Mouse (Mus musculus): Measurements from ENCODE around the gene Smurf1. TPM values are rescaled to one million over a fixed set of nuclear protein-coding genes. Genes with fewer than 3 reads are reported as not detected.

Smurf1 gene
- total RNA-seq, 2 experiments from 2014 or later: 27.6 to 36.2 TPM

DNA sequence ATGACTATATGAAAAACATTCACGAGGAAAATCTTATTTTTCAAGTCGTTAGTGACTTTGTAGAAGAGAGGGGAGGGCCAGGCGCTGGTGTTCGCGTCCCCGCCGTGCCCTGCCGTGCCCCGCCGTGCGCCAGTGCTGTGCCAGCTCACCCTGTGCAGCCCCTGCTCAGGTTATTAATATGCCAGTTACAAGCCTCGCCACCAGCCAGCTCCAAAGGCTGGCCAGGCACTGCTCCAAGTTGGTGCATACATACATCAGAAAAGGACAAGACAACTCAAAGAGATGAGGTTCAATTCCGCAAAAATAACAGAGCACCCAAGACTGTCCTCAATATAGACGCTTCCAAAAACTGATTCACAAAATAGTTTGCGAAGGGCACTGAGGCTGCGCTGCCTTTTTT lies 51.7 kb downstream of the Smurf1 start:
- peak; percentile 52 to 59 for DNase-seq

GRCm38 (mm10) chr5:144913361-144913760 lies 52.3 kb downstream of the Smurf1 start:
- DNase-seq: no peak

DNA sequence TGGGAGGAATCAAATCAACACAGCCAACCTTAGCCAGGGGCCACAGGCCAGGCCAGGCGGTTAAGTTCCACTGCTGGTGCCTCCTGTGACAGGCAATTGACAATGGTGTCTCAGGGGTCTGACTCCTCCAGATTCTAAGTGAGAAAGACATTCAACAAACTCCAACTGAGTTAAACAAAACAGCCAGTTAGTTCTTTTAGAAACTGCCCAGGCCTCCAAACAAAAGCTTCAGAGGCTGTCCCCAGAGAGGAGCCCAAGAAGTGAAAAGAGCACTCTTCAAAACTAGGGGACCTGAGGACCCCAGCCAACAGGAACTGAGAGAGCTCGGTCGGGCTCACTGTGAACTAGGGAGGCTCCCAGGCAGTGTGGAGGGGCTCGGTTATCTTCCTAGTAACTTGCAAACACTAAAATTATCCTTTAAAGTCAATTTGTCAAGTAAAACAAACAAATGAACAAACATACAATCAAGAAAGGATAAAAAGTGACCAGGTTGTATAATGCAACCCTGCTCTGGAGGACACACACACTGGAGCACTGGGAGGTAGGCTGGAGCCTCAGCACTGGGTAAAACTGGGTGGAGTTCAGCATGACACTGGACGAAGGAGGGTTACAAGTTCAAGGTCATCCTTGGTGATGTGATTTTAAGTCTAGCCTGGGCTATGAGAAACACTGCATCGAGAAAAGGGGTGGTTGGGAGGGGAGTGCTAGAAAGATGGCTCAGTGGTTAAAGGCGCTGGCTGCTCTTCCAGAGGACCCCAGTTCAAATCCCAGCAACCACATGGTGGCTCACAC lies 52.9 kb downstream of the Smurf1 start:
- DNase-seq: no peak

GRCm38 (mm10) chr5:144909521-144909920 lies 56.1 kb downstream of the Smurf1 start:
- no peak for DNase-seq

DNA sequence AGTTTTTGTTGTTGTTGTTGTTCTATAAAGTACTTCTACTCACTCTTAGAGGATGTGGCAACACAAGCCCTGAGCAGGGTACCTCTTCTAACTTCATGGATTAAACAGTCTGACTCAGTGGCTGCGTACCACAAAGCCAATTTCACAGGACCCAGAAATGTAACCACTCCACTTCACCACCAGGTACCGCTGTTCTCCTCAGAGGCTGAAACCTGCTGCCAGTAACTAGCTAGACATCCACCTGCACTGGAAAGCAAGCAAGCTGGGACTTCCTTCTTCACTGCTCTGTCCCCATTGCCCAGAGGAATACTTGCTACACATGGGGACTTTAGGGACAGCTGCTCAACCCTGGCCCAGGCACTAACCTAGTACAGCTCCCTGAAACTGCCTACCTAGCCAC lies 58.1 kb downstream of the Smurf1 start:
- no peak for DNase-seq

DNA sequence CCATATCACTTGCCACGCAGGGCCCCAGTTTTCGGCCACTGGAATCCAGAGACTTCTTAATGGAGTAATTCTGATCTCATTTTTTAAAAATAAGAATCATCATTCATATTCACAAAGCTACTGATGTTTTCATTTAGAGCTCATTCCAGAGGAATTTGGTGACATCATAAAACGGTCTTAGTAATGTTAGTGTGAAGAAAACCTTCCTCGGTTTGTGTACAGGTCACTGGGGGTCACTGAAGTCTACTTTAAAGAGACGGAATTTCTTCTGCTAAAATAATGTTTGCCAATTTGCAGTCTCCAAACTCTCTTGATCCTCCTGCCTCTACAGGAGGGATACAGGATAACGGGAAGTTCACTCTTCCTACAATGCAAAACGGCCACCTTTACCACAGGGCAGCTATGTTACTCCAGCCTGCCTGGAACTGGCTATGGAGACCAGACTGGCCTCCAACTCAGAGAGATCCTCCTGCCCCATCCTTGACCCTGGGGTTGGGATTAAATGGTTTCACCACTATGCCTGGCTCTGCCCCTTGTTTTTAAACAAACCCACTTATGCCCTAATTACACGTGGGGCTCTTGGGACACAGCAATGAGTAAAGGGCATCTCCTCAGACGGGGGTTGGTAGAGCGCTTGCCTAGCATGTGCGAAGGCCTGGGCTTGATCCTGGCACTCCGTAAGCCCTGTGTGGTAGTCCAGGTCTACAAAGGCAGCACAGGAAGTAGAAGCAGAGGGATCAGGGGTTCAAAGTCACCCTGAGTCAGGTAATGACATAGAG lies 61.1 kb downstream of the Smurf1 start:
- DNase-seq: no peak

DNA sequence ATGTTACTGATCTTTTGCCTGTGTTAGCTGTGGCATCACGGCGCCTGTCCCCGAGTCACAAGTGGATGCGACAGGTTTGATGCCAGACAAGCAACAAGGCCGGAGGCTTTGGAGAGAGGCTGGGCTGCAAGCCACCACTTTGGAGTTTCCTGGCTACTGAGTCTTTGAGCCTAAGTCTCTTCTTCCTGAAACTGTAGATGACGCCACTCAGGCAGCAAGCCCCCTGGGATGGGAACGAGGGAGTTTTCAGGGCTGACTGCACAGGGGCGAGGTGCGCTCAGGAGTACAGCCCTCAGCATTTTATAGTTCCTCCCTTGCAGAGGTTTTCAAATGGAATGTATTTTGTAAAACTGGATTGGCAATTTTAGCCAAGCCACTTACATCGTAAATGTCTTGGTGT lies 63.9 kb downstream of the Smurf1 start:
- no peak for DNase-seq

- DNase-seq: no peak
Measured at GRCm38 (mm10) chr5:144901035-144901434, 64.6 kb downstream of the Smurf1 start.

GRCm38 (mm10) chr5:144898448-144899052 lies 67.1 kb downstream of the Smurf1 start:
- DNase-seq: peak; percentile 49 to 78

DNA sequence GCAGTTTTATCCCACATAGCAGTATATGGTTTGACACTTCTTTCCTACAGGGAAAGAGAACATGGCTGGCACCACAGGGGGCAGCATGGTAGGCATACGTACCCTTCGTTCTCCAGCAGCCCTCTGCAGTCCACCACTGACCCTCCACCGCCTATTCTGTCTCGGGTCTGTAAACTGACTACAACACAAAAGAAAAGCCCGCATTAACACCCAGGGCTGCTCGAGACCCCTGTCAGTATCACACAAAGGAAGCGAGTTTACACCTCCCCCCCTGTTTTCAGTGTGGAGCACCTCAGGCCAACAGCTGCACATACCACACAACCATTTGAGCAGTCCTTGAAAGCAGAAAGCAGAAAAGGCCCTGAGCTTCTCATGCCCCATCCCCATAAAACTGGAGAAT lies 67.8 kb downstream of the Smurf1 start:
- no peak for DNase-seq

DNA sequence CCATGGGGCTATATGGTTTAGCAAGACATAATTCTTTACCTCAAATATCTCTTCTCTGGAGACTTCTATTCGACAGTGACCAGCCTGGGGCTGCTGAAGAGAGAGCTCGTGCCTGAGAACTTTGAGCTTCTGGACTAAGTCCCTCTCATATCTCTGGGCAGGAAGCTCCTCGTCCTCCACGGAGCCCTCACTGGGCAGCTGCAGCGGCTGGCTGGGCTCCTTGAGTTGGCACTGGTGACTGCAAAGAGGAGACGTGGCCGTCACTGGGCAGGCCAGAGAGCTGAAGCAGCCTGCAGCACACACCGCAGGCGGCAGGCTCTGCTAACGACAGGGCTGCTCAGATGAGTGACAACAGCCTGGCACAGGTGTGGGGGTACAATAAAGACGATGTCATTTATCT lies 74.4 kb downstream of the Smurf1 start:
- DNase-seq: peak in 1 of 2 experiments; percentile 37

DNA sequence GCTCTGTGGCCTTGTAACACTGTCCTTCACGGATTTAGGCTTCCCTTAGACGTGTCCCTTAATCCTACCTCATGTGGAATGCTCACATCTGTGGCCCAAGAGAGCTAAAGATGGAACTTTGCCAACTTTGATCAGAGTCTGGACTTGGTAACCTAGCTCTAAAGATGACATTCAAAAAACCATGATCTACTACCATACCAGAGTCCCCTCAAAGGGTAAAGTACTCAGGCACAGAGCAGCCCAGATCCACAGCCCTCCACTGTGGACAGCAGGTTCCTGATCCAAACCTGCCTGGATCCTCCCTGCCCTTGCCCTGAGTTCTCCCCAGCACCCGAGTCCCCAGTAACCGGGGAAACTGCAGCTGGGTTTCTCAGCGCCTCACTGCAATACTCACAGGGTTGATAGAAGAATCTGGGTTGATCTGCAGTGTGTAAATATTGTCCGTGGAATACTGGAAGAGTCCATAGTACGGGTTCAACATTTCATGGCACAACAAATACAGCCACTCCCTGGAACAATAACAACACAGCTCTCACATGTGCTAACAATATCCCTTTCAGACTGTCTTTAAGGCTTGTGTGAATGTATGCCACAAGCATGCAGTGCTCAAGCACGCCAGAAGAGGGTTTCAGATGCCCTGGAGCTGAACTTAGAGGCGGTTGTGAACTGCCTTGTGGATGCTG lies 79.5 kb downstream of the Smurf1 start:
- DNase-seq: no peak

DNA sequence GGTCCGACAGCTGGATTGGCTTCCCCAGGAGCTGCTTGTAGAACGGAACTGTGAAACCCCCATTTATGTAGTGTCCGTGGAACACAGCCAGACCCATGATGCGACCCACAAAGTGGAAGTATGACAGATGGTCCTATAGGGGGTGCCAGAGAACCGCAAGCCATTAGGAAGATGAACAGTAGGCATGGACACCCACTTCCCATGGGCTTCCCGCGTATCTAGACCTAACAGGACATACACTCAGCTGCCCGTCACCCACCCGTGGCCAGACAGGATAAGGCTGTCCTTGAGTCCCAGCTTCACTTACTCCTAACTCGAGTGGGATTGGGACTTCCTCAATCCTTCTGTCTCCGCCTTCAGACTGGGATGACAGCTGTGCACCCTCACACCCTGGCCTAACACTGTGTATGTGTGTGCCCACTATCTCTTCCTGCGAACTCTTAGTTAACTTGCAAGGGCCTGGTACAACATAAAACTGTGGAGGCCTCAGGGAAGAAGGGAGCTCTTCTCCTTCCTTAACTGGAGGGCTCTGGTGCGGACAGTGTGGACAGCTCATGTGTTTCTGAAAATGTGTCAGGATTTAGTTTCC lies 80.9 kb downstream of the Smurf1 start:
- peak in 1 of 2 experiments; percentile 34 for DNase-seq

DNA sequence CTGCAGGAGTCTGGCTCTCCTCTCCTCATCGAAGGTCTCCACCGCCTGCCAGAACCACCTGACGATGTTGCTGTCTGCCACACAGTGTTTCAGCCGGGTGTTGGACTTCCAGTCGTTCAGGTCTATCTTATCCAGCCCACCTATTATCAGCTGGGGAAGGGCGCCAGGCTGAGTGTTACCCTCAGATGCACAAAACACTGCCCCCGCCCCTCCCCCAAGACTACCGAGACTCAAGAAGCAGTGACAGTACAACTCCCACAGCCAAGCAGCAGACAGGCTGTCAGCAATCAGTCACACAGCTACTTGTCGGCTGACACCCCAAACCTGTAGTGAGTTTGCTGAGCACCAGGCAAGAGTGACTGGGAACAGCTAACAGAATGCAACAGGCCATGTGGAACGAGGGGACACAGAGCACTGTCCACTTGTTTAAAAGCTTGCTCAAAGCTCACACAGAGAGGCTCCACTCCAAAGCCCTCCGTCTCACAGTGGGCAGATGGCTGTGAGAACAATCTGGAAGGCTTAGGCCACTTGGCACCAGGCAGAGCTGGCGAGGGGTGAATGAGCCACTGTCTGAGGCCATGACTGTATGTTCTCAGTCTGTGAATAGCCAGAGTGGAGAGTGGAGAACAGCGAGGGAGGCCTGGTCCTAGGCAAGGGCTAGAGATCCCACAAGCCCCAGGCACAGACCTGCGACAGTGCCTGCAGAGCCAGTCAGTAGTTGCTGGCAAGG lies 83.8 kb downstream of the Smurf1 start:
- no peak for DNase-seq

GRCm38 (mm10) chr5:144877021-144877420 lies 88.6 kb downstream of the Smurf1 start:
- no peak for DNase-seq

DNA sequence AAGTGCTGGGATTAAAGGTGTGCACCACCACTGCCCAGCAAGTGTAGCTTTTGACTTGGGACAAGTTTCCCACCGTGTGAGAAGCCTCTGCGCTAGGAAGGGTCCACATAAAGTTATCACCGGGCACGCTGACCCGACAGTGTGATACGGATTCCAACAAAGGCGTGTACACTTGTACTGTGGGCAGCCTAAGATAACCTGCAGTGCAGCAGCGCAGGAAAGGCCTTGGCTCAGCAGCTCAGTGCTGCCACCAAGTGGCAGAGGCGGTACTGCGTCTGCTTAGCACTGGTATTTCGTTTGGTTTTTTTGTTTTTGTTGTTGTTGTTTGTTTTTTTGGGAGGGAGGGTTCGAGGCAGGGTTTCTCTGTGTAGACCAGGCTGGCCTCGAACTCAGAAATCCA lies 89.8 kb downstream of the Smurf1 start:
- DNase-seq: peak; percentile 57 to 84

GRCm38 (mm10) chr5:144875227-144875626 lies 90.4 kb downstream of the Smurf1 start:
- DNase-seq: no peak

DNA sequence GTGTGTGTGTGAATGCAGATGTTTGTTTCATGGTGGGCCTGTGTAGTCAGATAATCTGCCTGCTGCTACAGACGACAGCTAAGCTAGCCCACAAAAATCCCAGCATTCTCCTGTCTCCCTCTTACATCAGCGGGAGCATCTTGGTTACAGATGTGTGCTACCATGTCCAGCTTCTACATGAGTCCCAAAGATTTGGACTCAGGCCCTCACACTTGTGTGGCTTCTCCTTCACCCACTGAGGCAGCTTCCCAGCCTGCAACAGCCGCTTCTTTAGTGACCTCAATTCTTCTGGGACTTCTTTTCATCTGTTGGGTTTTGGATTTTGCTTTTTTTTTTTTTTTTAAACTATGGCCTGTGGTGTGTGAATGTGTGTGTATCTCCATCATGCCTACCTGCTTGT lies 92.8 kb downstream of the Smurf1 start:
- no peak for DNase-seq

- DNase-seq: peak in 1 of 2 experiments; percentile 48
Measured at GRCm38 (mm10) chr5:144872326-144872725, 93.3 kb downstream of the Smurf1 start.

DNA sequence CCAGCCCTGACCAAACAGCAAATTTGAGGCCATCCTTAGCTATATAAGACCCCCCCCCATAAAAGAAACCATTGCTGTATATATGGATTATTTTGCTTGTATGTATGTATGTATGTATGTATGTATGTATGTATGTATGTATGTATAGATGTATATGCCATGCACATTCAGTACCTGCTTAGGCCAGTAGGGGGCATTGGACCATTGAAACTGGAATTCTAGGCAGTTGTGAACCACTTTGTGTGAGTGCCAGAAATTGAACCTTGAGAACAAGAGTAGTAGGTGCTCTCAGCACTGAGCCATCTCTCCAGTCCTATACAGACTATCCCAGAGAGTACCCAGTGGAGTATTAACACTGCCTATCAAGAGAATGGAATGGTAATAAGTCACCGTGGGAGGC lies 93.9 kb downstream of the Smurf1 start:
- no peak for DNase-seq

- peak in 1 of 2 experiments; percentile 44 for DNase-seq
Measured at GRCm38 (mm10) chr5:144870782-144871181, 94.9 kb downstream of the Smurf1 start.

All from heart, adult 18-20 months (tissue).